Mouse (Mus musculus) lung, adult 10 weeks (tissue): ENCODE results near the gene Cbx7. TPM values are rescaled to one million over a fixed set of nuclear protein-coding genes. Genes with fewer than 3 reads are reported as not detected.

Experiments
- polyA plus RNA-seq: library from polyadenylated mRNA; stranded (reverse); fragments of 350-450 nt; fragmentation: Illumina TruSeq; extraction: RNeasy Lipid Tissue Mini Kit (QIAGEN cat#74804); gene quantifications from one replicate; pipeline ENCODE4 v1.2.3, GENCODE M21; 2014; ENCODE audit warnings: low read depth, low replicate concordance; ENCODE audit not compliant: insufficient read depth

Cbx7 gene
- 34.4 TPM for polyA plus RNA-seq

GRCm38 (mm10) chr15:79970940-79971339 lies at the start of gene Cbx7:
TSS of gene Cbx7 (minus strand) at chr15:79971119.

DNA sequence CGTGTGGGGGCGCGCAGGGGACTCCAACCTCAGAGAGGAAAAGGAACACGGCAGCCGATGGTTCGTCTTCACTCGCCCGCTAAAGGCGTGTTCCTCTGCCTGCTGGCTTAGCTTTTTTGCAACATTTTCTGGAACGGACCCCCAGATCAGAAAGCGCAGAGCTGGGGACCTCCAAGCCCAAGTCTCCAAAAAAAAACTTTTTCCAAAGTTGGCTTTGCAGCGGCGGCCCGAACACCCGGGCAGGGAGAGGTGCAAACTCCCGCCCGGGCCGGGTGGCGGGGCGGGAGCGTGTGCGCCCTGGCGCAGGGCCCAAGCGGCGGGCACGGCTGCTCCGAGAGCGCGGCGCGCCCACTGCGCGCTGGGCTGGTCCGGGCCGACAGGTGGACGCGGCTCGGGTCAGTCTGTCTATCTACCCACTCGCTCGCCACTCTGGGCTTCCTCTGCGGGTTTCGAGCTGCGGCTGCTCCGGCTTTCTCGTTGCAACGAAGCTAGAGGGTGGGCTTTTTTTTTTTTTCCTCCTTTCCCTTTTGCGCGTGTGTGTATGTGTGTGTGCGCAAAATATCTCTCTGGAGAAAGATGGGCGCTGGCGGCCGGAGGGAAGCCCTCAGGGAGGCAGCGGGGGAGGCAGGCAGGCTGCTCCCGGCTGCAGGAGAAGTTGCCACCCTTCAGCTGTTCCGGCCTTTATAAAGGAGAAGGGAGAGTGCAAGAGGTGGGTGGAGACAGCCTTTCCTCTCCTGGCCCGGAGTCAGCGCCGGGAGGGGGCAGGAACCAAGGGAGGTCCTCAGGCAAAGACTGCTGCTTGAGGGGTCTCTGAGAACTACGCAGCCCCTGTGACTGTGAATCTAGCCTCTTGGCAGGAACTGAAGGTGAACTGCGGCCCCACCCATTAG lies 43.6 kb upstream of the Cbx7 start, which contains the start of gene Pdgfb:
Gene Pdgfb, minus strand, starts transcription at position 657 of the 890 bp plus-strand sequence.

GRCm38 (mm10) chr15:79891436-79892212 lies 79.3 kb downstream of the Cbx7 start, which contains the start of gene Apobec3:
TSS of gene Apobec3 (plus strand) at chr15:79891659.

Other genes starting within 250 kb of the Cbx7 start
- 45.6 TPM for gene Sun2, start 228.6 kb downstream of the Cbx7 start, polyA plus RNA-seq
- gene Dnal4, start 193.3 kb downstream of the Cbx7 start, polyA plus RNA-seq = 25.3 TPM
- gene Nptxr, start 166.4 kb downstream of the Cbx7 start, polyA plus RNA-seq = 1.9 TPM
- gene Npcd, start 136.9 kb downstream of the Cbx7 start, polyA plus RNA-seq = not detected
- 39.3 TPM for gene Cbx6, start 136.4 kb downstream of the Cbx7 start, polyA plus RNA-seq
- gene Apobec3, start 79.5 kb downstream of the Cbx7 start, polyA plus RNA-seq = 31.3 TPM
- gene Pdgfb, start 43.9 kb upstream of the Cbx7 start, polyA plus RNA-seq = 42.9 TPM
- 14.9 TPM for gene Syngr1, start 120.2 kb upstream of the Cbx7 start, polyA plus RNA-seq
- 907 TPM for gene Rpl3, start 120.7 kb upstream of the Cbx7 start, polyA plus RNA-seq
- 9.5 TPM for gene Tab1, start 162.0 kb upstream of the Cbx7 start, polyA plus RNA-seq
- gene Mgat3, start 202.6 kb upstream of the Cbx7 start, polyA plus RNA-seq = 12.2 TPM